Mouse (Mus musculus) hindbrain, embryonic 11.5 days (tissue): ENCODE data around the gene Gm10282. TPM values are rescaled to one million over a fixed set of nuclear protein-coding genes. Genes with fewer than 3 reads are reported as not detected.

Experiments
- ATAC-seq: fragments of 200-750 bp; cut with Nextera tagmentation; 2 replicates; pipeline ENCODE4 v1.8.0; 2017; ENCODE audit warnings: mild to moderate bottlenecking, moderate TSS enrichment, moderate library complexity; ENCODE audit not compliant: low FRiP score
- DNase-seq: peaks from one replicate; pipeline ENCODE4 v3.0.0-alpha.2; 2015; ENCODE audit warnings: low spot score
- H3K27ac ChIP-seq: fragments of 300-500 bp; sonication (generic); 2 replicates; pipeline ENCODE4 v1.5.1; 2014; ENCODE audit warnings: mild to moderate bottlenecking, low read depth, low read length
- H3K27me3 ChIP-seq: fragments of 300-500 bp; sonication (generic); 2 replicates; pipeline ENCODE4 v1.6.1; 2014; ENCODE audit warnings: mild to moderate bottlenecking, low read length, moderate library complexity, mixed read lengths; ENCODE audit not compliant: control insufficient read depth, insufficient read depth
- H3K36me3 ChIP-seq: fragments of 300-500 bp; sonication (generic); 2 replicates; pipeline ENCODE4 v1.6.1; 2014; ENCODE audit warnings: mild to moderate bottlenecking, low read length, moderate library complexity, mixed read lengths; ENCODE audit not compliant: control insufficient read depth, insufficient read depth
- H3K4me1 ChIP-seq: fragments of 300-500 bp; sonication (generic); replicated peaks from 2 replicates; pipeline ENCODE4 v1.6.1; 2014; ENCODE audit warnings: low read length, mixed read lengths; ENCODE audit not compliant: control insufficient read depth, insufficient read depth
- H3K4me2 ChIP-seq: fragments of 300-500 bp; sonication (generic); replicated peaks from 2 replicates; pipeline ENCODE4 v1.6.1; 2014; ENCODE audit warnings: mild to moderate bottlenecking, low read depth, low read length
- H3K4me3 ChIP-seq: fragments of 300-500 bp; sonication (generic); 2 replicates; pipeline ENCODE4 v1.5.1; 2014; ENCODE audit warnings: low read depth, low read length
- H3K9ac ChIP-seq: fragments of 300-500 bp; sonication (generic); 2 replicates; pipeline ENCODE4 v1.6.1; 2014; ENCODE audit warnings: low read depth, low read length
- H3K9me3 ChIP-seq: fragments of 300-500 bp; sonication (generic); 2 replicates; pipeline ENCODE4 v1.6.1; 2016; ENCODE audit warnings: low read length; ENCODE audit not compliant: control insufficient read depth
- WGBS: fragments of 180-500 bp; shearing (Covaris S2); extraction: QIAGEN DNeasy Blood & Tissue Kit; methylation state at CpG from one replicate; pipeline ENCODE4 v1.1.7; 2014; 5-methylcytosine and 5-hydroxymethylcytosine counted together
- polyA plus RNA-seq: library from polyadenylated mRNA; unstranded; fragments of >200 nt; fragmentation: Nextera tagmentation; extraction: Ambion mirVana; gene quantifications from 2 replicates; pipeline ENCODE4 v1.2.1, GENCODE M21; 2014

Gene Gm10282
- polyA plus RNA-seq, 1 experiment from 2014 or later, result 35.1 TPM

DNA sequence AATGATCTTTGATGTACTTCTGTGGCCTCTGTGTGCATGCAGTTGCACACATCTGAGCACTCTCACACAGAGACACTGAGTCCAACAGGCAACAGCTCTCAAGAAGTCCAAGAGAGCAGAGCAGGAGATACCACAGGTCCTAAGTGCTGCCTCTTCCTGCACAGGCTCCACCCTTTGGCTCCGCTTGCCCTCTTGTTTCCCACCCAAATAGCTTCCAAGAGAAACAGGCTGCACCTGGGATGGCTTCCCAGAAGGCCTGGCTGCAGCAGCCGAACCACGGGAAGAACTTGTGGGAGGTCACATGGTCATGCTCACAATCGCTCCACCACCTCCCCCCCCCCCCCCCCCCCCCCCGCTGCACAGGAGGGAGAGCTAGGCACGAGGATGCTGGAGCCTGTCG lies 39.7 kb downstream of the Gm10282 start:
- no peak for ATAC-seq
- Histone ChIP-seq H3K4me3 (no peak overlapping the region), H3K4me2 (no peak overlapping the region), H3K4me1 (no peaks in the 10 kb centered on the region), H3K36me3 (no peaks in the 10 kb centered on the region), H3K9ac (no peak overlapping the region), H3K9me3 (no peaks in the 10 kb centered on the region), H3K27me3 (no peaks in the 10 kb centered on the region), H3K27ac (no peak overlapping the region)
- no peak for DNase-seq
- 67% methylated on average over 3 of the region's 7 CpGs for WGBS

DNA sequence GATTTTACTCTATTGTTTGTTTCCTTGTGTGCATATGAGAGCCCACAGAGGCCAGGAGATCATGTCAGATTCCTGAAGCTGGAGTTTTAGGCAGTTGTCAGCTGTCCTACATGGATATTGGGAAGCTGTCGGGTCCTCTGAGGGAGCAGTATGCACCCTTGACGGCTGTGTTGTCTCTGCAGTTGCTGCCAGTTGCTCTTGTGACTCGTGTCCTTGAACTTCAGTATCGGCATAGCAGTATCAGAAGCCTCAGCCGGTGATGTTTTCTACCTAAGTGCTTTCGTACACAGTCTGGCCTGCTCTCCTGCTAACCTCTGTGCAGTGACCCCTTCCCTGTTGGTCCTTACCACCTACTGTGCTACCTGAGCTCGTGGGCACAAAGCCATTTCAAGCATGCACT lies 41.6 kb downstream of the Gm10282 start:
- H3K36me3 ChIP-seq, result no peaks in the 10 kb centered on the region
- H3K27ac ChIP-seq, result no peak overlapping the region
- H3K4me1 ChIP-seq, result no peaks in the 10 kb centered on the region
- DNase-seq, result no peak
- no peak overlapping the region for H3K4me3 ChIP-seq
- H3K9me3 ChIP-seq, result no peaks in the 10 kb centered on the region
- ATAC-seq, result no peak
- WGBS, result 68% methylated on average over 7 of the region's 7 CpGs
- no peak overlapping the region for H3K9ac ChIP-seq
- H3K4me2 ChIP-seq, result no peak overlapping the region
- H3K27me3 ChIP-seq, result no peaks in the 10 kb centered on the region

DNA sequence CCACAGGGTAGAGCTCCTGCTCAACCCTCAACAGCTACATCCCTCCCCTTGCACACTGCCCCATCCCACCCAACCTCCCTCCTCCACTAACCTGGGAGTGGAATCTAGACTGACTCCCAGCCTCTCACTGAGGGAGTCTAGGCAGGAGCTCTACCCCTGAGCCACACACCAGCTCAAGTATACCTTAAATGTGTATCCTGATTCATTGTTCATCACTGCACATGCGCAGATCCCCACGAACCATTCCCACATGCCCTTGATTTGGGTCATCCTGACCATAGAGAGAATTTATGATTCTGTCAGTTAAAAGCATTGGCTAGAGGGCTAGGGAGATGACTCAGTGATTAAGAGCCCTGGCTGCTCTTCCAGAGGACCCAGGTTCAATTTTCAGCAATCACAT lies 42.3 kb downstream of the Gm10282 start:
- H3K27me3 ChIP-seq, result no peaks in the 10 kb centered on the region
- no peak for ATAC-seq
- 98% methylated on average over 2 of the region's 2 CpGs for WGBS

DNA sequence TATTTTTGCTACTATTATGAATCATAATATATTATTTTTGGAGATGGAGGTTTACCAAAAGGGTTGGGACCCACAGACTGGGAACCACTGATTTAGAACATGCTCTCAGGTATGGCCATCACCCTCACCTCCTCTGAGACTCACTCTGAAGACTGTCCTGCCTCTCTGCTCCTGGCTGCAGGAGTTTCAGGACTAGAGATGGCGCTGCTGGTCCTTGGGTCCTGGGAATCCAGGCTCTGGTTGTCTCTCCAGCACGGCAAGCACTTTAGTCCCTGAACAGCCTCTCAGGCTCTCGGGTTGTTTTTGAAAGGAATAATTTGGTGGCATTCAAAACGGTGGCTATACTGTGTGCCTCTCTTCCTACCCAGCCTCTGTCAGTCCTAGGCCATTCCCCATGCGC lies 43.2 kb downstream of the Gm10282 start:
- Histone ChIP-seq H3K27me3 (no peaks in the 10 kb centered on the region), H3K9ac (no peak overlapping the region), H3K36me3 (0 out of 2 replicates have a peak, but pooled peaks cover 3% of the 10 kb centered on the region), H3K27ac (no peak overlapping the region), H3K4me1 (no peaks in the 10 kb centered on the region), H3K4me3 (no peak overlapping the region), H3K9me3 (no peaks in the 10 kb centered on the region), H3K4me2 (no peak overlapping the region)
- DNase-seq (no peak), ATAC-seq (no peak)
- 51% methylated on average over 5 of the region's 5 CpGs for WGBS

More for the DNA sequence above, 42.3 kb downstream of the Gm10282 start:
- Histone ChIP-seq H3K4me2 (no peak overlapping the region), H3K36me3 (no peaks in the 10 kb centered on the region), H3K9ac (no peak overlapping the region), H3K9me3 (no peaks in the 10 kb centered on the region), H3K4me1 (no peaks in the 10 kb centered on the region), H3K27ac (no peak overlapping the region), H3K4me3 (no peak overlapping the region)
- DNase-seq, result no peak

DNA sequence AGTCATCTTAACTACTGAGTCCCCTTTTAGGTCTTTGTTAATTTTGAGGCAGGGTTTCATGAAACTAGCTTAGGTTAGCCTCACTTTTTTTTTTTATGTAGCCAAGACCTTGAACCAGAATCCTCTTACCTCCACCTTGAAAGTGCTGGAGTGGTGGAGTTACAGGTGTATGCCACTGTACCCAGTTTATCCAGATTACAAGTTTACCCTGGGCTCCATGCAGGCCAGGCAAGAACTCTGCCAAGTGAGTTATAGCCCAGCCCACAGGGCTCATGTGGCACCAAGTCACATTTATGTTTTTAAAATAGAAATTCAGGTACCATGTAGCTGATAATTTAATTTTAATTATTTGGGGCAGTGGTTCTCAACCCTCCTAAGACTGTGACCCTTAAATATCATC lies 43.6 kb downstream of the Gm10282 start:
- DNase-seq, result no peak

DNA sequence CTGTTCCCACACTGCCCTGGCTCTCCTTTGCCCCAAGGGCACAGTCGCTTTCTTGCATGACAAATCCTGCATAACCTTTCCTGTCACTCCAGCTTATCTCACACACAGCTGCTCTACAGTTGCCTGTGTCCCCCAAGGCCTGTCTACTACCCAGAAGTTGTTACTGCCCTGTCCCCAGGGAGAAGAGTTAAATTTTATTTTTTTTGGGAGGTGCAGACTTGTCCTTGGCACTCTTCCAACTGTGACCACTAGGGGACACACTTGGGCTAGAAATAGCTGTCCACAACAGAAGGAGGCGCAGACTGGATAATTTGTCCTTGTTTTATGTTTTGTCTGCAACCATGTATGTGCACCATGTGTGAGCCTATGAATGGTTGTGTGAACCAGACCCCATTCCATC lies 44.0 kb downstream of the Gm10282 start:
- Histone ChIP-seq H3K4me1 (no peaks in the 10 kb centered on the region), H3K4me3 (no peak overlapping the region), H3K9ac (no peak overlapping the region), H3K27ac (no peak overlapping the region), H3K9me3 (no peaks in the 10 kb centered on the region), H3K27me3 (no peaks in the 10 kb centered on the region), H3K36me3 (0 out of 2 replicates have a peak, but pooled peaks cover 3% of the 10 kb centered on the region), H3K4me2 (no peak overlapping the region)
- ATAC-seq (peak; percentile 76), DNase-seq (peak; percentile 80)
- WGBS, result 30% methylated on average over 2 of the region's 2 CpGs

More for the DNA sequence above, 43.6 kb downstream of the Gm10282 start:
- Histone ChIP-seq H3K4me2 (no peak overlapping the region), H3K27ac (no peak overlapping the region), H3K36me3 (0 out of 2 replicates have a peak, but pooled peaks cover 3% of the 10 kb centered on the region), H3K27me3 (no peaks in the 10 kb centered on the region), H3K9ac (no peak overlapping the region), H3K9me3 (no peaks in the 10 kb centered on the region), H3K4me3 (no peak overlapping the region), H3K4me1 (no peaks in the 10 kb centered on the region)
- peak; percentile 26; the same call in 1 of the 2 replicates for ATAC-seq

DNA sequence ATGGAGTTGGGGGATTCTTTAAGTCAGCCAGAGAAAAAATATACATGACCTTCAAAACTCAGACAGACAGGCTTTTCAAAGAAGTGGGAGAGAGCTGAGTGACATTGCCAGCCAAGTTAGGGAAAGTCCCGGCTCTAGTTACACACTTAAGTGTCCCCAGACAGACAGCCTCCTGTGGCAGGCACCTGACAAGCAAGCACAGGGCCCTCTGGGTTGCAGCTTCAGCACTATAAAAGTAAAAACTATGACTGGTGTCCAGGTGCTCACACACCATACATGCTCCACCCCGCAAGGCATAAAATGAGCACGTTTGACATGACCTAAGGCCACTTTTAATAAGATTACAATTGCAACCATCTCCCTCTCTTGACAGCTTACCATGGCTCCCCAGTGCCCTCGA lies 44.5 kb downstream of the Gm10282 start:
- no peak for ATAC-seq

DNA sequence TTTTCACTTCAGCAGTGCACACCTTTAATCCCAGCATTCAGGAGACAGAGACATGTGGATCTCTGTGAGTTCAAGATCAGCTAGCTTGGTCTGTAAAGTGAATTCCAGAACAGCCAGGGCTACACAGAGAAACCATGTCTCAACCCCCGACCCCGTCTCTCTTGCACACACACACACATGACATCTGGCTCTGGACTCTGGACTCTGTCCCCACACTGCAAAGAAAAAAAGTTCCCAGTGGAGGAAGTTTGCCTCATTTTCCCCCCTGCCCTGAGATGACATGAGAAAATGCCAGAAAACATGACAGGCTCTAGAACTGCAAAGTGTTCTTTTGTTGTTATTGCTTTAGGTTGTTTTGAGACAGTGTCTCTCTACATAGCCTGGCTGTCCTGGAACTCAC lies 45.2 kb downstream of the Gm10282 start:
- no peaks in the 10 kb centered on the region for H3K4me1 ChIP-seq
- no peak for ATAC-seq
- no peaks in the 10 kb centered on the region for H3K27me3 ChIP-seq
- H3K36me3 ChIP-seq, result 0 out of 2 replicates have a peak, but pooled peaks cover 3% of the 10 kb centered on the region
- H3K4me3 ChIP-seq, result no peak overlapping the region
- H3K9me3 ChIP-seq, result no peaks in the 10 kb centered on the region
- 81% methylated on average over 2 of the region's 2 CpGs for WGBS
- no peak overlapping the region for H3K4me2 ChIP-seq
- no peak overlapping the region for H3K9ac ChIP-seq
- no peak for DNase-seq
- H3K27ac ChIP-seq, result no peak overlapping the region

More for the DNA sequence above, 44.5 kb downstream of the Gm10282 start:
- Histone ChIP-seq H3K27me3 (no peaks in the 10 kb centered on the region), H3K4me1 (no peaks in the 10 kb centered on the region), H3K9ac (no peak overlapping the region), H3K27ac (no peak overlapping the region), H3K4me2 (no peak overlapping the region), H3K9me3 (no peaks in the 10 kb centered on the region), H3K36me3 (0 out of 2 replicates have a peak, but pooled peaks cover 3% of the 10 kb centered on the region), H3K4me3 (no peak overlapping the region)
- no peak for DNase-seq
- WGBS, result 69% methylated on average over 4 of the region's 4 CpGs

DNA sequence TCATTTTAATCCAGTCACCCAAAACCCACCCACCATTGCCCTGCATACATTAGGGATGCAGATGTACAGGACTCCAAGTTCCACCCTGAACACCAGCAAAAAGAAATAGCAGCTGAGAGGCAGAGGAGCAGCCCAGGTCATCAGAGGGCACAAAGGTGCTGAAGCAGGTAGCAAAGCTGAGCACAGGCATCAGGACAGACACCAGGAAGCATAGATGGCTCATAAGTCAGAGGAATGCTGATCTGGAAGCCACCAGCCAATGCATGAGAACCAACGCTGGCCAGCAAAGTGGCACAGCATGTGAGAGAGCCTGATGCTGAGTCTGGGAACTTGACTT lies 47.2 kb downstream of the Gm10282 start:
- Histone ChIP-seq H3K4me2 (no peak overlapping the region), H3K36me3 (0 out of 2 replicates have a peak, but pooled peaks cover 3% of the 10 kb centered on the region), H3K9ac (no peak overlapping the region), H3K4me3 (no peak overlapping the region), H3K27me3 (no peaks in the 10 kb centered on the region), H3K4me1 (no peaks in the 10 kb centered on the region), H3K27ac (no peak overlapping the region), H3K9me3 (no peaks in the 10 kb centered on the region)
- WGBS, result 91% methylated on average over 1 of the region's 1 CpGs
- ATAC-seq (no peak), DNase-seq (no peak)
